ENCODE assay signal across 13 mouse cellular contexts in genomic region chr10:51930696-51931095, GRCm38 (mm10).
A peak's percentile ranks its signal among the peaks of the same experiment; 100 is the strongest.
DNase-seq lines count a peak whose midpoint lies in the region; ATAC-seq and TF ChIP-seq lines count a peak whose summit lies in the region.
"Had no signal": no experiment of that assay in that cellular context is flagged by ENCODE, and none has a peak within 500 bp of the region (broad histone marks: within the 10 kb centered on the region; RNA-seq: fewer than 3 reads in every experiment).

No protein-coding gene starts in this region.

- TF ChIP-seq POLR2A in myocyte (IDR thresholded peaks at IDR 0.05; ENCODE audit: insufficient read length, low read depth) = no peak

- WGBS in forebrain, embryonic 15.5 days = 33% methylated on average over 1 of the region's 1 CpGs
- WGBS in forebrain, embryonic 10.5 days = 80% methylated on average over 1 of the region's 1 CpGs
- WGBS in hindbrain, postnatal 0 days = 18% methylated on average over 1 of the region's 1 CpGs
- WGBS in hindbrain, embryonic 10.5 days = 75% methylated on average over 1 of the region's 1 CpGs

- no peaks in the 10 kb centered on the region for H3K79me2 ChIP-seq in myocyte (ENCODE audit: control insufficient read depth, insufficient read depth)

- no peak overlapping the region for H3ac ChIP-seq in myocyte (ENCODE audit: control insufficient read depth, insufficient read length)

- H3K36me3 ChIP-seq in forebrain, embryonic 15.5 days = no peaks in the 10 kb centered on the region
- H3K36me3 ChIP-seq in forebrain, embryonic 10.5 days (replicated peaks) = no peaks in the 10 kb centered on the region
- H3K36me3 ChIP-seq in hindbrain, postnatal 0 days (ENCODE audit: insufficient read depth, low read length) = no peaks in the 10 kb centered on the region
- H3K36me3 ChIP-seq in hindbrain, embryonic 10.5 days = no peaks in the 10 kb centered on the region
- H3K36me3 ChIP-seq in myocyte (ENCODE audit: control insufficient read depth, insufficient read depth) = no peaks in the 10 kb centered on the region
- H3K36me3 ChIP-seq: intestine, embryonic 15.5 days had no signal

- 0 out of 2 replicates have a peak, but pooled peaks cover 4% of the 10 kb centered on the region for H3K4me1 ChIP-seq in forebrain, embryonic 15.5 days
- no peaks in the 10 kb centered on the region for H3K4me1 ChIP-seq in forebrain, embryonic 10.5 days
- 0 out of 2 replicates have a peak, but pooled peaks cover 4% of the 10 kb centered on the region for H3K4me1 ChIP-seq in hindbrain, postnatal 0 days (ENCODE audit: insufficient read depth, low read length)
- H3K4me1 ChIP-seq in hindbrain, embryonic 10.5 days (replicated peaks) = no peaks in the 10 kb centered on the region; the same call in 1 of the 2 replicates
- H3K4me1 ChIP-seq: intestine, embryonic 15.5 days had no signal

- H3K9ac ChIP-seq in forebrain, embryonic 15.5 days (replicated peaks) = no peak overlapping the region
- H3K9ac ChIP-seq in hindbrain, postnatal 0 days (replicated peaks; ENCODE audit: low read length) = no peak overlapping the region
- H3K9ac ChIP-seq: intestine, embryonic 15.5 days; liver, postnatal 0 days had no signal

- no peak overlapping the region for H3K4me3 ChIP-seq in forebrain, embryonic 15.5 days
- H3K4me3 ChIP-seq in forebrain, embryonic 10.5 days = no peak overlapping the region
- H3K4me3 ChIP-seq in hindbrain, postnatal 0 days (ENCODE audit: low read length) = no peak overlapping the region
- no peak overlapping the region for H3K4me3 ChIP-seq in hindbrain, embryonic 10.5 days
- H3K4me3 ChIP-seq in myocyte = no peak overlapping the region
- H3K4me3 ChIP-seq: intestine, embryonic 15.5 days had no signal

- no peaks in the 10 kb centered on the region for H3K9me3 ChIP-seq in forebrain, embryonic 15.5 days
- H3K9me3 ChIP-seq in forebrain, embryonic 10.5 days = no peaks in the 10 kb centered on the region
- H3K9me3 ChIP-seq in hindbrain, postnatal 0 days (ENCODE audit: low read length) = no peaks in the 10 kb centered on the region
- no peaks in the 10 kb centered on the region for H3K9me3 ChIP-seq in hindbrain, embryonic 10.5 days
- H3K9me3 ChIP-seq: intestine, embryonic 15.5 days had no signal

- H3K27ac ChIP-seq in forebrain, embryonic 15.5 days (replicated peaks) = no peak overlapping the region
- no peak overlapping the region for H3K27ac ChIP-seq in forebrain, embryonic 10.5 days
- H3K27ac ChIP-seq in hindbrain, postnatal 0 days = no peak overlapping the region
- no peak overlapping the region for H3K27ac ChIP-seq in hindbrain, embryonic 10.5 days
- H3K27ac ChIP-seq: intestine, embryonic 15.5 days had no signal

- ATAC-seq in forebrain, embryonic 15.5 days (replicated peaks) = 0 out of 2 replicates have a peak, but pooled peaks have one; percentile 6
- peak; percentile 58 for ATAC-seq in hindbrain, postnatal 0 days
- ATAC-seq: intestine, embryonic 15.5 days; liver, postnatal 0 days had no signal

- TF ChIP-seq CTCF in hindbrain, postnatal 0 days (IDR thresholded peaks at IDR 0.05; ENCODE audit: low read depth) = no peak

- no peaks in the 10 kb centered on the region for H3K27me3 ChIP-seq in forebrain, embryonic 15.5 days
- no peaks in the 10 kb centered on the region for H3K27me3 ChIP-seq in forebrain, embryonic 10.5 days (ENCODE audit: poor library complexity, severe bottlenecking)
- H3K27me3 ChIP-seq in hindbrain, postnatal 0 days (ENCODE audit: insufficient read depth, low read length) = no peaks in the 10 kb centered on the region
- H3K27me3 ChIP-seq in hindbrain, embryonic 10.5 days (ENCODE audit: insufficient read depth, poor library complexity, severe bottlenecking) = no peaks in the 10 kb centered on the region
- H3K27me3 ChIP-seq in myocyte (ENCODE audit: control insufficient read depth, insufficient read depth, insufficient read length) = no peaks in the 10 kb centered on the region
- H3K27me3 ChIP-seq: intestine, embryonic 15.5 days had no signal

- no peak for DNase-seq in forebrain, embryonic 10.5 days (ENCODE audit: extremely low spot score, low spot score)
- peak; percentile 37 for DNase-seq in hindbrain, postnatal 0 days (ENCODE audit: low spot score)
- no peak for DNase-seq in hindbrain, embryonic 10.5 days (ENCODE audit: low spot score)
- DNase-seq in gastrocnemius, postnatal 25 days = peak; percentile 24
- no peak for DNase-seq in natural killer cell, adult 2 months (ENCODE audit: low spot score in 2 of 2)
- DNase-seq: adrenal gland, adult 8-10 months; kidney, postnatal 10 days; liver, postnatal 0 days; right cerebral cortex, postnatal 25 days; thymus, adult 2 months had no signal

- H3K4me2 ChIP-seq in forebrain, embryonic 15.5 days (replicated peaks) = no peak overlapping the region
- H3K4me2 ChIP-seq in hindbrain, postnatal 0 days (ENCODE audit: low read depth, low read length) = no peak overlapping the region
- peak overlapping the region; percentile 22 for H3K4me2 ChIP-seq in myocyte (ENCODE audit: low read depth)
- H3K4me2 ChIP-seq: intestine, embryonic 15.5 days had no signal

TF ChIP-seq in myocyte, 11 proteins besides CTCF, POLR2A, EP300 and RAD21:
- TF ChIP-seq TCF12 (IDR thresholded peaks at IDR 0.05; ENCODE audit: insufficient read depth, poor library complexity, severe bottlenecking) (no peak), CEBPB (IDR thresholded peaks at IDR 0.05; ENCODE audit: insufficient read depth, poor library complexity, severe bottlenecking) (peak; percentile 8; the same call in 1 of the 2 replicates), MYOD1 (IDR thresholded peaks at IDR 0.05; ENCODE audit: control insufficient read depth in 1 of 3, insufficient read length in 2 of 3, low read depth in 2 of 3) (peak in 1 of 3 experiments; percentile 40)
TF ChIP-seq in myocyte: peak in this region for 2.

Comparison
In these comparisons a context has a peak if more than half of its experiments do, and no peak if none do; other contexts are left out.
1. DNase-seq: peak in hindbrain, postnatal 0 days (single experiment) and gastrocnemius, postnatal 25 days (single experiment); none in forebrain, embryonic 10.5 days (single experiment), hindbrain, embryonic 10.5 days (single experiment) and natural killer cell, adult 2 months (0 of 2).